Mouse (Mus musculus): ENCODE data around the gene Ubac2.

DNA sequence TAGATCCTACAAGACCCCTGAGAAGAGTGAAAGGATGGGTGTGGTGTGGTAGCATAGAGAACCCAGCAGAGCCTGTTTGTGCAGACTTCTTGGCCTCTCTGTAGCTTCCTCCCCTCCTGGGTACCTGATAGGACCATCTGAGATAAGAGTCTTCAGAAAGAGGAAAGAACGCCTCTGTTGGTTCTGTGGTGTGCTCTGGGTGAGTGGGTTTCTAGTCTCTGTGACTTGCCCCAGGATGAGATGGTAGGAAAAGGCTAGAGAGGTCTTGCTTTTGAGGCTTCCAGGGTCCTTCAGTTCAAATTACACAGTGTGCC, 117.1 kb downstream of the Ubac2 start:
- no peak for TF ChIP-seq CTCF (IDR thresholded peaks at IDR 0.05)
- no peak for TF ChIP-seq EP300 (IDR thresholded peaks at IDR 0.05)

All from lung, postnatal 0 days (tissue).